Mouse (Mus musculus) limb, embryonic 14.5 days (tissue): ENCODE data around the gene Kcnk6. TPM values are rescaled to one million over a fixed set of nuclear protein-coding genes. Genes with fewer than 3 reads are reported as not detected.
"Not testable (repeated sequence)": the region's sequence is repeated elsewhere in the genome, so short reads cannot be mapped to it uniquely, and the experiment has no call there.

ENCODE experiments used
- ATAC-seq: fragments of 200-750 bp; cut with Nextera tagmentation; 2 replicates; pipeline ENCODE4 v1.8.0; 2017; ENCODE audit warnings: low read depth, moderate number of reproducible peaks, moderate TSS enrichment; ENCODE audit not compliant: low FRiP score
- DNase-seq: peaks from one replicate; pipeline ENCODE4 v3.0.0-alpha.2; 2015; ENCODE audit warnings: low spot score
- H3K27ac ChIP-seq: fragments of 300-500 bp; sonication (generic); replicated peaks from 2 replicates; pipeline ENCODE4 v1.5.1; 2014; ENCODE audit warnings: low read depth, mild to moderate bottlenecking, low read length, moderate library complexity, mixed read lengths
- H3K27me3 ChIP-seq: fragments of 300-500 bp; sonication (generic); 2 replicates; pipeline ENCODE4 v1.6.1; 2014; ENCODE audit warnings: low read length, mixed read lengths; ENCODE audit not compliant: control insufficient read depth, insufficient read depth
- H3K36me3 ChIP-seq: fragments of 300-500 bp; sonication (generic); 2 replicates; pipeline ENCODE4 v1.6.1; 2014; ENCODE audit warnings: mild to moderate bottlenecking, low read length, moderate library complexity, mixed read lengths; ENCODE audit not compliant: control insufficient read depth, insufficient read depth
- H3K4me1 ChIP-seq: fragments of 300-500 bp; sonication (generic); 2 replicates; pipeline ENCODE4 v1.6.1; 2014; ENCODE audit warnings: antibody characterized with exemption, low read length, mixed read lengths; ENCODE audit not compliant: control insufficient read depth, insufficient read depth
- H3K4me2 ChIP-seq: fragments of 300-500 bp; sonication (generic); replicated peaks from 2 replicates; pipeline ENCODE4 v1.6.1; 2014; ENCODE audit warnings: low read depth, mild to moderate bottlenecking, low read length, moderate library complexity; ENCODE audit not compliant: severe bottlenecking
- H3K4me3 ChIP-seq: fragments of 300-500 bp; sonication (generic); replicated peaks from 2 replicates; pipeline ENCODE4 v1.5.1; 2014; ENCODE audit warnings: low read length
- H3K9ac ChIP-seq: fragments of 300-500 bp; sonication (generic); 2 replicates; pipeline ENCODE4 v1.6.1; 2014; ENCODE audit warnings: mild to moderate bottlenecking, low read depth, low read length, moderate library complexity; ENCODE audit not compliant: severe bottlenecking
- H3K9me3 ChIP-seq: fragments of 300-500 bp; sonication (generic); 2 replicates; pipeline ENCODE4 v1.6.1; 2016; ENCODE audit warnings: low read length; ENCODE audit not compliant: control insufficient read depth
- POLR2A ChIP-seq: fragments of 200-500 bp; IDR thresholded peaks from 2 replicates; pipeline ENCODE4 v1.8.0; 2012; ENCODE audit warnings: inconsistent platforms, mild to moderate bottlenecking, moderate library complexity, borderline replicate concordance; ENCODE audit not compliant: insufficient read depth, insufficient read length; ENCODE audit errors: extremely low read depth
- WGBS: fragments of 180-500 bp; shearing (Covaris S2); extraction: QIAGEN DNeasy Blood & Tissue Kit; methylation state at CpG from one replicate; pipeline ENCODE4 v1.1.7; 2014; 5-methylcytosine and 5-hydroxymethylcytosine counted together
- polyA plus RNA-seq, 2 experiments: library from polyadenylated mRNA; depleted of rRNA in 1 of 2; stranded (reverse) in 1 of 2; unstranded in 1 of 2; fragments of >200 nt; fragmentation: Nextera tagmentation in 1 of 2; extraction: Ambion mirVana in 1 of 2; gene quantifications; 2 replicates each; pipeline versions ENCODE4 v1.2.1 to v1.2.3; 2012 to 2014

Gene Kcnk6
- polyA plus RNA-seq, 2 experiments: 2.2 to 11.4 TPM

GRCm38 (mm10) chr7:29225520-29225919 lies 6.8 kb downstream of the Kcnk6 start:
- no peaks in the 10 kb centered on the region for H3K9me3 ChIP-seq
- WGBS: 80% methylated on average over 12 of the region's 13 CpGs
- H3K36me3 ChIP-seq: no peaks in the 10 kb centered on the region
- no peak overlapping the region for H3K4me2 ChIP-seq
- TF ChIP-seq POLR2A: no peak
- no peak overlapping the region for H3K27ac ChIP-seq
- no peaks in the 10 kb centered on the region for H3K27me3 ChIP-seq
- DNase-seq: no peak
- H3K4me1 ChIP-seq: peaks cover 7% of the 10 kb centered on the region; the same call in 1 of the 2 replicates
- H3K4me3 ChIP-seq: no peak overlapping the region
- H3K9ac ChIP-seq: no peak overlapping the region
- no peak for ATAC-seq

DNA sequence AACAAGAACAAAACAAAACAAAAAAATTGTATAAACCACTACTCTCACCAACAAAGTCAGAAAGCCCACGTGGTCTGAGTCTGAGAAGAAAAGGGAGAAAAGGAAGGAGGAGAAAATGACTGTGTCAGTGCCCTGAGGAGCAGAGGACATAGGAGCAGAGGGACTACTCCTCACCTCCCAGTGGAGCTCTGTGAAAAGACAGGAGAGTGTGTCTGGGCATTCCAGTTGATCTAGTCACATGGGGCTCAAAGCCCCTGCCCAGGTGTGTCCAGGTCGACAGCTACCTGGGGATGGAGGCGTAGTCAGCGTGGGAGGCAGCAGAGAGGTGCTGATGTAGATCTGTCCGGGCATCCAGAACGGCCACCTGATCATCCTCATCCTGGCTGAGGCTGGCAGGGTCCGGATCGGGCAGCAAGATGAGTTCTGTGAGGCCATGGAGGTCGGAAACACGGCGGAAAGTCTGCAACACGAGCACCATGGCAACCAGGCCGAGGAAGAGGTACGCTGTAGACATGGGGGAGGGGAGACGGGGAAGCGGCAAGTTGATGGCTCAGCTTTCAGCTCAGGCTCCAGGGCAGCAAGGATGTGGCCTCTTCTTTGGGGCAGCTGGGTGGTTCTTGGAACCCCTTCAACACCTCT lies 7.4 kb downstream of the Kcnk6 start:
- Histone ChIP-seq H3K9me3 (no peaks in the 10 kb centered on the region; the same call in 1 of the 2 replicates), H3K36me3 (no peaks in the 10 kb centered on the region), H3K27me3 (no peaks in the 10 kb centered on the region), H3K4me2 (0 out of 2 replicates have a peak overlapping the region, but pooled peaks have one; percentile 21), H3K4me3 (no peak overlapping the region), H3K4me1 (peaks cover 7% of the 10 kb centered on the region; the same call in 1 of the 2 replicates), H3K9ac (no peak overlapping the region), H3K27ac (no peak overlapping the region)
- 12% methylated on average over 16 of the region's 16 CpGs for WGBS
- DNase-seq: no peak
- no peak for TF ChIP-seq POLR2A
- no peak for ATAC-seq

- TF ChIP-seq POLR2A: no peak
- H3K4me2 ChIP-seq: no peak overlapping the region
- 45% methylated on average over 15 of the region's 15 CpGs for WGBS
- H3K4me3 ChIP-seq: no peak overlapping the region
- no peak overlapping the region for H3K9ac ChIP-seq
- no peak for DNase-seq
- no peaks in the 10 kb centered on the region; the same call in 1 of the 2 replicates for H3K9me3 ChIP-seq
- no peak overlapping the region for H3K27ac ChIP-seq
- no peaks in the 10 kb centered on the region for H3K4me1 ChIP-seq
- no peak for ATAC-seq
- no peaks in the 10 kb centered on the region for H3K36me3 ChIP-seq
- H3K27me3 ChIP-seq: no peaks in the 10 kb centered on the region
Observed at GRCm38 (mm10) chr7:29214846-29215245, 17.5 kb downstream of the Kcnk6 start.

GRCm38 (mm10) chr7:29214236-29214635 lies 18.1 kb downstream of the Kcnk6 start:
- H3K4me1 ChIP-seq: no peaks in the 10 kb centered on the region
- DNase-seq (no peak), ATAC-seq (no peak)
- H3K4me2 ChIP-seq: peak overlapping the region; percentile 40; the same call in 1 of the 2 replicates
- no peak overlapping the region for H3K27ac ChIP-seq
- no peaks in the 10 kb centered on the region for H3K9me3 ChIP-seq
- no peaks in the 10 kb centered on the region for H3K27me3 ChIP-seq
- no peaks in the 10 kb centered on the region for H3K36me3 ChIP-seq
- H3K9ac ChIP-seq: no peak overlapping the region
- TF ChIP-seq POLR2A: no peak
- WGBS: 79% methylated on average over 2 of the region's 2 CpGs
- H3K4me3 ChIP-seq: no peak overlapping the region

- Histone ChIP-seq H3K4me3 (peak within 1 kb of the TSS; percentile 13; the same call in 1 of the 2 replicates), H3K27ac (no peak within 1 kb of the TSS), H3K9ac (no peak within 1 kb of the TSS), H3K4me2 (peak within 1 kb of the TSS; percentile 40), H3K4me1 (no peaks in the 10 kb centered on the region), H3K36me3 (no peaks in the 10 kb centered on the region), H3K27me3 (no peaks in the 10 kb centered on the region), H3K9me3 (no peaks in the 10 kb centered on the region)
- under 1% methylated on average over 20 of the region's 20 CpGs for WGBS
- ATAC-seq: peak; percentile 68
- DNase-seq: peak; percentile 63
- no peak for TF ChIP-seq POLR2A
Observed at GRCm38 (mm10) chr7:29213675-29214082, 18.6 kb downstream of the Kcnk6 start, which contains the start of gene Catsperg1. TSS of gene Catsperg1 (minus strand) at chr7:29214035.

- 19% methylated on average over 40 of the region's 40 CpGs for whole genome bisulfite sequencing
- peak overlapping the region; percentile 13; the same call in 1 of the 2 replicates for H3K4me3 ChIP-seq
- not testable (repeated sequence) for H3K27ac ChIP-seq, H3K4me1 ChIP-seq, ATAC-seq, H3K9ac ChIP-seq, H3K27me3 ChIP-seq, H3K36me3 ChIP-seq, DNase-seq, H3K9me3 ChIP-seq
- H3K4me2 ChIP-seq: peak overlapping the region; percentile 40
Observed at GRCm38 (mm10) chr7:29212775-29213560, 19.3 kb downstream of the Kcnk6 start.
